Mouse (Mus musculus): ENCODE data around the gene Olfr279. TPM values are rescaled to one million over a fixed set of nuclear protein-coding genes. Genes with fewer than 3 reads are reported as not detected.

Gene Olfr279
- polyA plus RNA-seq (2014; fragmentation: Nextera tagmentation; extraction: Ambion mirVana): not detected in 2 replicates

DNA sequence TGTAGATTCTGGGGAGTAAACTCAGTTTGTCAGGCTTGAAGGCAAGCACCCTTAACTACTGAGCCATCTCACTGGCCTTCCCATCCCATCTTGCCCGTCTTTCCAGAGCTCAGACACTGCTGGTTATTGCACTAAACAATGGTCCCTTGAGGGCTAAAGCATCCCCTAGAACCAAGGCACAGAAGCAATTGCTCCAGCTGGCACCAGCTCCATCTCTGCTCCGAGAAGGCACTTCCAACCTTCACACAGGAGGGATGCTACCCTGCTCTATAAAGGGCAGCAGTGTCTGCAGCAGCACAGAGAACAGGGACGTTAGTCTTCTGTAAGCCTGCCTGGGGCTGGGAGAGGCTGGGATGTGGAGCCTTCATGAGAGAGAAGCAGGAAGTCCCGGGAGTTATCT is at the start of gene Olfr279:
Gene Olfr279 (plus strand): TSS at position 301 of the 400 bp plus-strand sequence.
- 56% methylated on average over 4 of the region's 4 CpGs for WGBS

GRCm38 (mm10) chr15:98444561-98444960 is 47.6 kb upstream of the Olfr279 start:
- 80% methylated on average over 3 of the region's 3 CpGs for WGBS

More for the DNA sequence above, at the start of gene Olfr279:
- Histone ChIP-seq H3K4me1 (ENCODE audit: control insufficient read depth, insufficient read depth, low read length) (no peaks in the 10 kb centered on the region), H3K27ac (replicated peaks; ENCODE audit: low read depth, low read length) (no peak within 1 kb of the TSS), H3K9ac (ENCODE audit: low read length) (no peak within 1 kb of the TSS), H3K4me2 (ENCODE audit: low read depth, severe bottlenecking) (no peak within 1 kb of the TSS), H3K27me3 (ENCODE audit: control insufficient read depth, insufficient read depth, low read length) (no peaks in the 10 kb centered on the region), H3K9me3 (ENCODE audit: control insufficient read depth, low read length) (no peaks in the 10 kb centered on the region), H3K36me3 (ENCODE audit: control insufficient read depth, insufficient read depth, low read length) (no peaks in the 10 kb centered on the region), H3K4me3 (ENCODE audit: low read depth, low read length) (no peak within 1 kb of the TSS)
- DNase-seq (ENCODE audit: low spot score): no peak
- ATAC-seq (ENCODE audit: insufficient number of reproducible peaks, low FRiP score, low TSS enrichment, low read depth): no peak

DNA sequence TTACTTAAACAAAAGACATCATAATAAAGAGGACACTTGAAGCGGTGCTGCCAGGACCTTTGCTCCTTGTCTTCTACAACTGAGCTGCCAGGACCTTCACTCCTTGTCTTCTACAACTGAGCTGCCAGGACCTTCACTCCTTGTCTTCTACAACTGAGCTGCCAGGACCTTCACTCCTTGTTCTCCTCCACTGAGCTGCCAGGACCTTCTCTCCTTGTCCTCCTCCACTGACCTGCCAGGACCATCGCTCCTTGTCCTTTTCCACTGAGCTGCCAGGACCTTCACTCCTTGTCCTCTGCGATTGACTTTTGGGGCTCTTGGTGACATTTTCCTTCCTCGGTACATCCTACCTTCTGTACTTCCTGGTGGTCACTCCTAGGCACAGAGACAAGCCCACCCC is 43.7 kb upstream of the Olfr279 start:
- Histone ChIP-seq H3K36me3 (ENCODE audit: control insufficient read depth, insufficient read depth, low read length) (no peaks in the 10 kb centered on the region), H3K9me3 (ENCODE audit: control insufficient read depth, low read length) (no peaks in the 10 kb centered on the region), H3K27me3 (ENCODE audit: control insufficient read depth, insufficient read depth, low read length) (no peaks in the 10 kb centered on the region), H3K27ac (replicated peaks; ENCODE audit: low read depth, low read length) (no peak overlapping the region), H3K4me2 (ENCODE audit: low read depth, severe bottlenecking) (no peak overlapping the region), H3K9ac (ENCODE audit: low read length) (no peak overlapping the region), H3K4me1 (ENCODE audit: control insufficient read depth, insufficient read depth, low read length) (no peaks in the 10 kb centered on the region), H3K4me3 (ENCODE audit: low read depth, low read length) (no peak overlapping the region)
- no peak for DNase-seq (ENCODE audit: low spot score)
- WGBS: 62% methylated on average over 4 of the region's 4 CpGs
- ATAC-seq (ENCODE audit: insufficient number of reproducible peaks, low FRiP score, low TSS enrichment, low read depth): no peak

More at GRCm38 (mm10) chr15:98444561-98444960, 47.6 kb upstream of the Olfr279 start:
- Histone ChIP-seq H3K4me3 (ENCODE audit: low read depth, low read length) (no peak overlapping the region), H3K4me1 (ENCODE audit: control insufficient read depth, insufficient read depth, low read length) (no peaks in the 10 kb centered on the region), H3K9ac (ENCODE audit: low read length) (no peak overlapping the region), H3K36me3 (ENCODE audit: control insufficient read depth, insufficient read depth, low read length) (no peaks in the 10 kb centered on the region), H3K9me3 (ENCODE audit: control insufficient read depth, low read length) (no peaks in the 10 kb centered on the region), H3K27me3 (ENCODE audit: control insufficient read depth, insufficient read depth, low read length) (no peaks in the 10 kb centered on the region), H3K27ac (replicated peaks; ENCODE audit: low read depth, low read length) (no peak overlapping the region), H3K4me2 (ENCODE audit: low read depth, severe bottlenecking) (no peak overlapping the region)
- no peak for ATAC-seq (ENCODE audit: insufficient number of reproducible peaks, low FRiP score, low TSS enrichment, low read depth)
- no peak for DNase-seq (ENCODE audit: low spot score)

- no peaks in the 10 kb centered on the region for H3K27me3 ChIP-seq (ENCODE audit: control insufficient read depth, insufficient read depth, low read length)
- H3K4me1 ChIP-seq (ENCODE audit: control insufficient read depth, insufficient read depth, low read length): no peaks in the 10 kb centered on the region
- ATAC-seq (ENCODE audit: insufficient number of reproducible peaks, low FRiP score, low TSS enrichment, low read depth) (no peak), DNase-seq (ENCODE audit: low spot score) (no peak)
- no peak within 1 kb of the TSS for H3K4me2 ChIP-seq (ENCODE audit: low read depth, severe bottlenecking)
- no peak within 1 kb of the TSS for H3K4me3 ChIP-seq (ENCODE audit: low read depth, low read length)
- 89% methylated on average over 7 of the region's 7 CpGs for WGBS
- H3K36me3 ChIP-seq (ENCODE audit: control insufficient read depth, insufficient read depth, low read length): no peaks in the 10 kb centered on the region
- no peaks in the 10 kb centered on the region for H3K9me3 ChIP-seq (ENCODE audit: control insufficient read depth, low read length)
- no peak within 1 kb of the TSS for H3K27ac ChIP-seq (replicated peaks; ENCODE audit: low read depth, low read length)
- no peak within 1 kb of the TSS for H3K9ac ChIP-seq (ENCODE audit: low read length)
Measured at GRCm38 (mm10) chr15:98452288-98452687, 39.9 kb upstream of the Olfr279 start, which contains the start of gene Olfr281. Gene Olfr281, plus strand, starts transcription at chr15:98452588.

DNA sequence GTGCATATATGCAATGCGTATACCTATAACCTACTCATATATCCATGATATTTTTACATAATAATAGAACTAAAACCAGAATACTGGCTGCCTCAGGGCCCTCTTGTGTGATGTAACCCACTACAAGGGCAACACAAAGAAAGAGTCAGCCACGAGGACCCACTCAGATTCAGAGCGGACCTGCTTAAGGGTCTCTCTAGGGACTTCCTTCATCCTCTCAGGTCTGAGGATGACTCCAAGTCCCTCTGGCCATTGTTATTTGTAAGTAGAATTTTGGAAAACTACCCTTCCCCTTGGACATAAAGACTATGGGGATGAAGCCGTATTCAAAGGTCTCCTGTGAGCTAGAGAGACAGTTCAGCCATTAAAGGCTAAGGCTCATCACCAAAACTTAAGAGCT is 22.6 kb upstream of the Olfr279 start, which contains the start of gene OR5BS1P:
Gene OR5BS1P (plus strand): TSS at position 301 of the 400 bp plus-strand sequence.
- 87% methylated on average over 4 of the region's 4 CpGs for WGBS
- no peak for ATAC-seq (ENCODE audit: insufficient number of reproducible peaks, low FRiP score, low TSS enrichment, low read depth)

GRCm38 (mm10) chr15:98471539-98471938 is 20.7 kb upstream of the Olfr279 start:
- 91% methylated on average over 13 of the region's 13 CpGs for WGBS
- ATAC-seq (ENCODE audit: insufficient number of reproducible peaks, low FRiP score, low TSS enrichment, low read depth) (no peak), DNase-seq (ENCODE audit: low spot score) (no peak)

More for the DNA sequence above, 22.6 kb upstream of the Olfr279 start, which contains the start of gene OR5BS1P:
- no peak within 1 kb of the TSS for H3K9ac ChIP-seq (ENCODE audit: low read length)
- no peak within 1 kb of the TSS for H3K4me3 ChIP-seq (ENCODE audit: low read depth, low read length)
- H3K27me3 ChIP-seq (ENCODE audit: control insufficient read depth, insufficient read depth, low read length): no peaks in the 10 kb centered on the region
- H3K9me3 ChIP-seq (ENCODE audit: control insufficient read depth, low read length): no peaks in the 10 kb centered on the region
- H3K36me3 ChIP-seq (ENCODE audit: control insufficient read depth, insufficient read depth, low read length): no peaks in the 10 kb centered on the region
- DNase-seq (ENCODE audit: low spot score): no peak
- no peak within 1 kb of the TSS for H3K4me2 ChIP-seq (ENCODE audit: low read depth, severe bottlenecking)
- no peaks in the 10 kb centered on the region for H3K4me1 ChIP-seq (ENCODE audit: control insufficient read depth, insufficient read depth, low read length)
- H3K27ac ChIP-seq (replicated peaks; ENCODE audit: low read depth, low read length): no peak within 1 kb of the TSS

DNA sequence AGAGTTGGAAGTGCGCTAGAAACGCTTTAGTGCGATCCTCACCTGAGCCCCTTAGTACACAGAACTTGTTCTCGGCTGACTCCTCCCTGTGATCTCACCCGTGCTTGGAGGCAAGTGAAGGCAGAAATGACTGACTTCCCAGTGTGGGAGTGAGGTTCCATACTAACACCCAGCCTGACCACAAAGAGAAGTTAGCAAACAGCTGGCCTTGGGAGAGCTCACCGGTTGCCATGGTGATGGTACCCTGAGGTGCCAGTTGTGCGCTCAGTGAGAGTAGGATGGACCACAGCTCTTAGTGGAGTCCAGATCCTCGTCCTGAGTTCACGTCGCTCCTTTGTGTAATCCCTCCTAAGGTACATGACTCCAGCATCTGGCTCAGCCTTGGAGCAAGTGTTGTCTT is 17.2 kb upstream of the Olfr279 start:
- H3K36me3 ChIP-seq (ENCODE audit: control insufficient read depth, insufficient read depth, low read length): no peaks in the 10 kb centered on the region
- H3K27ac ChIP-seq (replicated peaks; ENCODE audit: low read depth, low read length): no peak overlapping the region
- DNase-seq (ENCODE audit: low spot score) (no peak), ATAC-seq (ENCODE audit: insufficient number of reproducible peaks, low FRiP score, low TSS enrichment, low read depth) (no peak)
- H3K27me3 ChIP-seq (ENCODE audit: control insufficient read depth, insufficient read depth, low read length): no peaks in the 10 kb centered on the region
- H3K4me3 ChIP-seq (ENCODE audit: low read depth, low read length): no peak overlapping the region
- no peak overlapping the region for H3K4me2 ChIP-seq (ENCODE audit: low read depth, severe bottlenecking)
- H3K9me3 ChIP-seq (ENCODE audit: control insufficient read depth, low read length): no peaks in the 10 kb centered on the region
- H3K9ac ChIP-seq (ENCODE audit: low read length): no peak overlapping the region
- no peaks in the 10 kb centered on the region for H3K4me1 ChIP-seq (ENCODE audit: control insufficient read depth, insufficient read depth, low read length)
- WGBS: 79% methylated on average over 10 of the region's 10 CpGs

More at GRCm38 (mm10) chr15:98471539-98471938, 20.7 kb upstream of the Olfr279 start:
- Histone ChIP-seq H3K27me3 (ENCODE audit: control insufficient read depth, insufficient read depth, low read length) (no peaks in the 10 kb centered on the region), H3K4me2 (ENCODE audit: low read depth, severe bottlenecking) (no peak overlapping the region), H3K4me3 (ENCODE audit: low read depth, low read length) (no peak overlapping the region), H3K4me1 (ENCODE audit: control insufficient read depth, insufficient read depth, low read length) (no peaks in the 10 kb centered on the region), H3K9ac (ENCODE audit: low read length) (no peak overlapping the region), H3K9me3 (ENCODE audit: control insufficient read depth, low read length) (no peaks in the 10 kb centered on the region), H3K36me3 (ENCODE audit: control insufficient read depth, insufficient read depth, low read length) (no peaks in the 10 kb centered on the region), H3K27ac (replicated peaks; ENCODE audit: low read depth, low read length) (no peak overlapping the region)

DNA sequence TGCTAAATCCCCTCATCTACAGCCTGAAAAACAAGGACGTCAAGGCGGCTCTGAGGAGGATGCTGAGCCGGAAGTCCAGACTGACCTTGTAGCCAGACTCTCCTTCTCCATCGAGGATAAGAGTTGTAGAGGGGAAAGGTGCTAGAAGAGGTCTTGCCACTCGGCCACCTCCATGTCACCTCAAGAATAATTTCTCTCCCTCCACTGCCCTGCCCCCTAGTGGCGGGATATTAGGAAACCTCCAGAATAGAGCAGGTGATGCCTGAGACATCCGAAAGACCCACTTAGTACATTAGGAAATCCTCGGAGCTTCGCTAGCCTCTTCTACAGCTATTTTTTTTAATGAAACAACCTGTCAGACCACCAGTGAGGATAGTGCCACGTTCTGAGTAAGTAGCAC is 16.8 kb upstream of the Olfr279 start:
- peak; percentile 55 for DNase-seq (ENCODE audit: low spot score)

GRCm38 (mm10) chr15:98476281-98476680 is 15.9 kb upstream of the Olfr279 start:
- no peaks in the 10 kb centered on the region for H3K4me1 ChIP-seq (ENCODE audit: control insufficient read depth, insufficient read depth, low read length)
- no peak for ATAC-seq (ENCODE audit: insufficient number of reproducible peaks, low FRiP score, low TSS enrichment, low read depth)
- H3K27ac ChIP-seq (replicated peaks; ENCODE audit: low read depth, low read length): no peak overlapping the region
- no peak for DNase-seq (ENCODE audit: low spot score)
- H3K27me3 ChIP-seq (ENCODE audit: control insufficient read depth, insufficient read depth, low read length): no peaks in the 10 kb centered on the region
- no peaks in the 10 kb centered on the region for H3K36me3 ChIP-seq (ENCODE audit: control insufficient read depth, insufficient read depth, low read length)
- WGBS: 81% methylated on average over 5 of the region's 5 CpGs
- H3K4me2 ChIP-seq (ENCODE audit: low read depth, severe bottlenecking): no peak overlapping the region
- H3K9me3 ChIP-seq (ENCODE audit: control insufficient read depth, low read length): no peaks in the 10 kb centered on the region
- H3K9ac ChIP-seq (ENCODE audit: low read length): no peak overlapping the region
- H3K4me3 ChIP-seq (ENCODE audit: low read depth, low read length): no peak overlapping the region

More for the DNA sequence above, 16.8 kb upstream of the Olfr279 start:
- H3K4me1 ChIP-seq (ENCODE audit: control insufficient read depth, insufficient read depth, low read length): no peaks in the 10 kb centered on the region
- no peaks in the 10 kb centered on the region for H3K9me3 ChIP-seq (ENCODE audit: control insufficient read depth, low read length)
- H3K27ac ChIP-seq (replicated peaks; ENCODE audit: low read depth, low read length): no peak overlapping the region
- no peaks in the 10 kb centered on the region for H3K27me3 ChIP-seq (ENCODE audit: control insufficient read depth, insufficient read depth, low read length)
- H3K4me2 ChIP-seq (ENCODE audit: low read depth, severe bottlenecking): no peak overlapping the region
- H3K36me3 ChIP-seq (ENCODE audit: control insufficient read depth, insufficient read depth, low read length): no peaks in the 10 kb centered on the region
- H3K4me3 ChIP-seq (ENCODE audit: low read depth, low read length): no peak overlapping the region
- no peak for ATAC-seq (ENCODE audit: insufficient number of reproducible peaks, low FRiP score, low TSS enrichment, low read depth)
- 55% methylated on average over 10 of the region's 10 CpGs for WGBS
- no peak overlapping the region for H3K9ac ChIP-seq (ENCODE audit: low read length)

Data from limb, embryonic 11.5 days (tissue).